Mouse (Mus musculus) gonadal fat pad, adult 2 months (tissue): ENCODE measurements around the gene Hoxa7. TPM values are rescaled to one million over a fixed set of nuclear protein-coding genes. Genes with fewer than 3 reads are reported as not detected.

Source experiments
- DNase-seq: peaks from one replicate; pipeline ENCODE4 v3.0.0-alpha.2; 2012; ENCODE audit warnings: low read depth
- polyA plus RNA-seq: library from polyadenylated mRNA; depleted of rRNA; stranded (reverse); fragments of >200 nt; gene quantifications from 2 replicates; pipeline ENCODE4 v1.2.3, GENCODE M21; 2012

The Hoxa7 gene
- polyA plus RNA-seq, 1 experiment, result 13.2 TPM

DNA sequence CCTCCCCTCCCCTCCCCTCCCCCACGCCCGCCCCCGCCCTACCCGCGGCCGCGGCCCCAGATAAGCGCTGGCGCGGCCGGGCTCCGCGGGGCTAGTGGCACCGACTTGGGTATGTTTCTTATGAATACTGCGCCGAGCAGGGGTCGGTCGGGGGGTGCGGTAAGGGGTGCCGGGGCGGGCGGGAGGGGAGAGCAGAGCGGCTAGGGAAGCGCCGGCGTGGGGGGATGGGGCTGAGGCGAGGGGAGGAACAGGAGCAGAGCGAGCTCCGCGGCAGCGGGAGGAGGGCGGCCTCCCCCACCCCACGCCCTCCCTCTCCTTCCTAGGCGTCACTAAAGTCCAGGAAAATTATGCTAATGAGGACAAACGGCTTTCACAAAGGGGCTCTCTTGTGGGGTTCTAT lies 45.8 kb downstream of the Hoxa7 start:
- no peak for DNase-seq

DNA sequence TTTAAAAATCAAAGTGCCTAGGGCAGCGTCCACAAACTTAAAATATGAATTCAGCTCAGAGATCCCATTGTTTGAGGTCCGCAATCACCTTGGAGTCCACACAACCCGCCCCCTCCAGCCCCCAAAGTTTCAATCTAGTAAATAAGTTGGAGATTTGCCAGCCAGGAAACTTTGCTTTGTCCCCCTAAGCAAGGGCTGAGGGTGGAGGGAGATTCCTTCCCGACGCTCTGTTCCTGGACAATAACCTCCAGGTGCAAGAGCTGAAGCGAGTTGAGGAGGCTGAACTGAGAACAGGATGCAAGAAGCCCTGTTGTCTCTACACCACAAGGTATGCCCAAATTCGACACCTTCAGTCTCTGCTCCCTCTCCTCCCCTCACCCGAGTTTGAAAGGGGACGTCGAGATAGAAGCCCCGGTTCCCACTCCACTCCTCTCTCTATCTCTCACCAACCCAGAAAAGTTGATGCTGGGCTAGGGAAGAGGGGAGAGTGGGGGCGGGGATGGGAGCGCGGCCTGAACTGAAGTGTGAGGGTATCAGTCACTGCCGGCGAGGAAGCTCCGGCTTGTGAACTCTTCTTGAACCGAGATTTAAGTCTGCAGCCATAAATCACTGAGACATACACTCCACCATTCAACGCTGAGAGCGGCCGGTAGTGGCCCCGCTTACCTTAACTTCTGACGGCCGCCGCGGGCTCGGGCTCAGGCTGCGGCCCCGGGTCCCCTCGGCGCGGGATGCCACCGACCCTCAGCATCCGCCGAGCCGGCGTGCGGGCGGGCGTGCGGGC lies 46.5 kb downstream of the Hoxa7 start:
- DNase-seq, result no peak

DNA sequence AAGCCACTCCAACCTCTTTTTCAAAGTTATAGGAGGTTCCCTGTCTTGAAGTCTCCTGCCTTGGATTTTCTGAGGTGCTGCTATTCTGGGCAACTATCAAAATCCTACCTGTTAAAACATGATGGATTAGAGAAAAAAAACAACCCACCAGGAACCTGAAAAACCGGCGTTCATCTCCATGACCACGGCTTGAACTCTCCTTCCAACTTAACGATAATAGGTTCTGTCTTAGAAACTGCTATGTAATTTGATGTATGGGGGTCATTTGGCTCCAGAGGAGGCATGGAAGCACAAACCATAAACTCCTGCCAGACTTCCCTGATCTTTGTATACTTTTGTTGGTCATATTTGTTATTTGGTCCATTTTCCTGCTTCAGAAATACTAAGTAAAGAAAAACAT lies 48.0 kb downstream of the Hoxa7 start:
- no peak for DNase-seq

DNA sequence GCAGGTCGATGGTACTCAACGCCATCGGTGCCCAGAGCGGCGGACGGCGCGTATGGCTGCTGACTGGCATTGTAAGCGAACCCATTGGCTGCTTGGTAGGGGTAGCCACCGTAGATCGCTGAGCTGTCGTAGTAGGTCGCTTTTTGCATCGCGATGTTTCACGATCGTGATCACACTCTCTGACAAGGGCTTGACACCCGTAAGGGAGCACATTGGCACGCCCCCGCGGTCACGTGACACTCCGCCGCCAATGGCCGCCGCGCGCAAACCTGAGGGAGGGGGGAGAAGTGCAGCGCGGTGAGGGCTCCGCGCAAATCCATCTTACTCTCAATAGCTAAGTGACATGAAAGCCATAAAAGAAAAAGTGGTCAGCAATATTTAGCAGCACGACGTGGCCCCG lies 49.2 kb downstream of the Hoxa7 start:
- DNase-seq, result no peak

DNA sequence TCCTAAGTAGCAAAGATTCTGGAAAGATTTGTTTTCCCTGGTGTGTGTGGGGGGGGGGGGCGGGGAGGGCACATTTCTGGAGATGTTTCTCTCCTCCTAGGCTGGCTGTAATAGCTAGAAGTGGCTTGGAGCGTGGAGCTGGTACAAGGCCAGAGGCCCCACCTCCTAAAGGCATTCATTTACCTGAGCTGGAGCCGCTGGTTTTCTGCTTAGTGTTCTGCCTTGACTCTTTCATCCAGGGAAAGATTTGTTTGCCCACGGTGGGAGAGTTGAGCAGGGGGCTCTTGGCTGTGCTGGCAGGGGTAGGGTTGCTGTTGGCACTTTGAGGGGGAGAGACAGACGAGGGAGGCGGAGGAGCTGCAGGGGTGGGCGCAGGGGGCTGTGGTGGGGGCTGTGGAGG lies 49.7 kb downstream of the Hoxa7 start:
- no peak for DNase-seq

DNA sequence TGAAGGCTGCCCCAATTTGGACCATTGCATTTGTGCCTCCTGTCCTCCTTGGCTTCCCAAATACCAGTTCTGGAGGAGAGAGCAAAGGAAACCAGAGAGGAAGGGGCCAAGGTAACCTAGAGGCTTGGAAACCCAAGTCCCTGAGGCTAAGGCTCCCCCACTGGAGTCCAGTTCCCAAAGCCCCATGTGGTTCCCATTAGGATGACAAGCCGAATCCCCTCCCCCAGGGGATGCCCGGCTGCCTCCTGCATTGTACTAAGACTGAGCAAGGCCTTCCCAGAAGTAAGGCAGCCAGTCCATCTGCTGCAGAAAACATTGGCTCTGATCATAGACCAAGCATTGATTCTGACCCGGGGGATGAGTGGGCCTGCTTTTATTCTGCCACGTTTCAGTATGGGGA lies 50.3 kb downstream of the Hoxa7 start:
- no peak for DNase-seq

DNA sequence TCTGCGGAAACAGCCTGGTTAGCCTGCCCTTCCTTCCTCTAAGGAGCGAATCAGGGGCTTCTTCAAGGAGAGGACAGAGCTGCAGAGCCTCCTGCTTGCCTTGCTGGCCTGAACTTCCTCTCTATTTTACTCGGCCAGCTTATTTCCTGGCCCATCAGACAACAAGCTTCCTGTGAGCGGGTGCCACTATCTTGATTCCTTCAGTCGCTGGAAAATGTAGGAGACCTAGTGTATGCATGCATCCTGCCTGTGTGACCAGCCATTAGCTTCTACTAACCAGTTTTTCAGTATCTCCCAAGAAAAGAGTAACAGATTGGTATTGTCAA lies 50.8 kb downstream of the Hoxa7 start:
- DNase-seq, result no peak

DNA sequence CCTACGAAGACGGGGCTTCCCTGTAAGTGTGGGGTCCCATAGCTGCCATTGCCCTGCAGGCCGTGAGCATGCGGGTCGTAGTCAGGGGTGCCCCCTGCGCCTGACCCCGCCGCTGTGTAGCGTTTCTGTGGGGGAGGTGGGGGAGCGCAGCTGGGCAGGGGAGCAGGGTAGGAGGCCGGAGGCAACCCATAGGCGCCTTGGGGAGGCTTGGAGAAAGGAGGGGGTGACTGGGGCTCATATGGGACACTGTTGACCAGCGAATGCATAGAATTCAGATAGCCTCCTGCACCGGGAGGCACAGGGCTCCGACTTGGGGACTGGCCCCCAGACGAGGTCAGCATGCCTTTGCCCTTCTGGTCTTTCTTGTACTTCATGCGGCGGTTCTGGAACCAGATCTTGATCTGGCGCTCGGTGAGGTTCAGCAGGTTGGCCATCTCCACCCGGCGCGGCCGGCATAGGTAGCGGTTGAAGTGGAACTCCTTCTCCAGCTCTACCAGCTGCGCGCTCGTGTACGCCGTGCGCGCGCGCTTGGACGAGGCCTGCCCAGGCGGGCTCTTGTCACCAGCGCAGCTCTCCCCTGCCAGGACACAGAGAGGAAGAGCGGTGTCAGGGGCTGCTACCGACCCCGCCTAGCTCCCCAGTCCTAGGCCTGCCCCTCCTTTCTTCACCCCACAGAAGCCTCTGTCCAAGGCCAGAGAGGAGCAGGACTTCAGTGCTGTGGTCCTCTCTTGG lies 51.3 kb downstream of the Hoxa7 start:
- no peak for DNase-seq

DNA sequence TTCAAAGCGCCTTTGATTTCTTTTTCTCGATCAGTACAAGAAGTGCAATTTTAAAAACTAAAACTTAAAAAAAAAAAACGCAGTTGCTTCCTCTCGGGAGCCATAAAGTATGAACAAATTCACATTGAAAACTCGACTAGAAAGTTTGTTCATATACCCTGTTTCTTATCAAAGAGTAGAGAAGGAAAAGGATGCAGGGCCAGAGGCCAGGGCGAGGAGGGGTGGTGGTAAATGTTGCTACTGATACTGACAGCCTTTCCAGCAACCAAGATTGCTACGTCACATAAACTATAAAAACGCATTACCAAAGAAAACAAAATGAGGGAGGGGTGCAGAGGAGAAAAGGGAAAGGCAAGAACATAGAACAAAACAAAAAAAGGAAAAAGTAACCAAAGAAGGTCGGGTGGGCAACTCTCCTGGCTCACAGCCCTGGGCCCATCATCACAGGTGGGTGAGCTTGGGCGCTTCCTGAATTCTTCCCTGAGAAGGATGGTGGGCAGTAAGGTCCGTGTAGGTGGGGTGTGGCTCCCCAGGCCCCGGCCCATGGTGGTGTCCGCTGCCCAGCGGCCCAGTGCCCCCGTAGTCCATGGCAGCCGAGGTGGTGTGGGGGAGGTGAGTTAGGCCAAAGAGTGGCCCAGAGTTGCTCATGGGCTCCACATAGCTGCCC lies 52.0 kb downstream of the Hoxa7 start:
- no peak for DNase-seq

DNA sequence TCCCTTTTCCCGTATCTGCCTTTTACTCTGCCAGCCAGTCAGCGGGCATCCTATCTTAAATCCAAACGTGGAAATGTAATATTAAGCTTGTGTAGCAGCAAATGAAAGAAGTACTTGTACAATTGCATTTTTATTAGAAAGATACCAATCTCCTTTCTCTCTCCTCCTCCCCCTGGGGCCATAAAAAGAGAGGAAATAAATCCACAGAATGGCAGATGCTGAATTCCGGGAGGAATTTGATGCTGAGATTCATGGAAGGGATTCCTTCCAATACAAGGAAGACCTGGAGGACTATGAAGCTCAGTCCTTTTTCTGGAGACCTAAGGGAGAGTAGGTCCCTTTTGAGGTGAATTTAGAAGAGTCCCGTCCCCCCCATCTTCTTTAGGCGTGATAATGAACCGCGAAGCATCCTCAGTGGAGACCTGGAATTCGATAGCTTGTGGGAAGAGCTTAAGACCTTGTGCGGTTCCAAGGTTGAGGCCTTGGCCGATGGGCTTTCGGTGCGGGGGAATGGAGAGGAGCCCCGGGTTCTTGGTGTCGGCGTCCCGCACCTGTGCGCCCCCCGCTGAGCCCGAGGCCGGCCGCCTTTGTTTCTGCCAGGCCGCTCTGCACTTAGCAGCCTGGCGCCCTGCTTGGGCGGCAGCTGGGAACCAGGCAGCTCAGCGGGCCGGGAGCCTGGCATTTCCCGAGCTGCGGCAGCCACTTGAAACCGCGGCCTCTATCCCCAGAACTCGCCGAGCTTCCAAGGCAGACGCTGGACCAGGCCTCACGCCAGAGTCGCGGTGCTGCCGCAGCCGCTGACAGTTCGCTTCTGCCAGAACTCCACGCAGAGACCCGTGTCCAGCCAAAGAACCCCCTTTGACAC lies 53.2 kb downstream of the Hoxa7 start:
- no peak for DNase-seq

DNA sequence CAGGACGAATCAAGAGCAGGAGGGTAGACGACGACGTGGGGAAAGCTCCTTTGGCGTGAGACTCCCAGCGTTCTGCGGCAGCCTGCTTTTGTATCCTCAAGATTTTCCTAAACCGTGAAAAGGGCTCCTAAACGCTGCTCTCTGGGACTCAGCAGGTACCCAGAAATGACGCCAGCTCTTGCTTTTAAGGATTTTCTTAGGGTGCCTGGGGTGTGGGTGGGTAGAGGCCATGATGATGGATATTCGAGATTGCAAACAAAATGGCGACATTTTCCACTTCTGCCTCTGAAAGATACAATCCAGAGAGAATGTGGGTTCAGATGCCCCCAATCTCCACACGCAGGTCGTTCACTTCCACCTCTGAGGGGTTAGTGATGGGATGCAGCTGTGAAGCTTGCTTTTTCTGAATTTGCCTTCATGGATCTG lies 53.9 kb downstream of the Hoxa7 start:
- DNase-seq, result no peak

DNA sequence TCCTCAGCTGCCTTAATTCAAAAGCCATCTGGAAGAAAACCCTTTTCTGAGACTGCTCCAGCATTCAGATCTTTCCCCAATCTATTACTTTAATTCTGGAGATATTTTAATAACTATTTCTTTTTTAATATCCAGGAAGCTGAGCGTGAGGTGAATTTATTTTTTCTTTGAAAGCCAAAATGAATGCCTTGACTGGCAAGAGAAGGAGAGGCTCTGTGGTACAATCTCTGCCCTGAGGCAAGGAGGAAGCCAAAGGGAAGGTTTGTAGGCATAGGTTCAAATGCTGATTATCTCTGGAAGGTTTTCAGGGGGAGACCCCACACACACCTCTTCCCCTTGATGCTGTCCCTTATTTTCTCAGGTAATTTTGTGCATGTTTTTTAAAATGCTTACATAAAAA lies 54.5 kb downstream of the Hoxa7 start:
- no peak for DNase-seq

DNA sequence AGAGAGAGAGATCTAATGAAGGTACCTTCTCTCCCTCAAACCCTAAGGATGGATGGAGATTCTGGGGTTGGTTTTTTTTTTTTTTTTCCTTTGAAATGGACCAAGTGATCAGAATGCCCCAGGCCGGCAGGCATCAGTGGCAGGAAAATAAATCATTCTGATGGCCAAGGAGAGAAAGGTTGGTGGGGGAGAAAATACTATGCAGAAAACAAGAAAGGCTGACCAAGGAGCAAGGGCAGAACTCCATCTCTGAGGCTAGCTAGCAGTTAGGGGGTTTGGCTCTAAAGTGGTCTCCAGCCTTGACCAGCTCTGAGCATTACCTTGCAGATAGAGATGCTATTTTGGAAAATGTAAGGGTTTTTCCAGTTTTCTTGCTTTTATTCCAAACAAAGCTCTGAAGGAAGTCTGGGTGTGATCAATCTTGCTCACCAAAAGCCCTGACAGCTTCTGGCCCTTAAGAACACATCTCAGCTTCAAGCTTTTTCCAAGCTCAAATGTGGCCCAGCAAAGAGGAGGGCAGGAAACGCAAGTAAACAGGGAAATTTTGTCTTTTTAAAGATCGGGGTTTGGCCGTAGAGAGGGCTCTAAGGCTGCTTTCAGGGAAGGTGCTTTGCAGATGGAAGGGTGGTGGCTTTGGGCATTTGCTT lies 55.1 kb downstream of the Hoxa7 start:
- DNase-seq, result no peak

DNA sequence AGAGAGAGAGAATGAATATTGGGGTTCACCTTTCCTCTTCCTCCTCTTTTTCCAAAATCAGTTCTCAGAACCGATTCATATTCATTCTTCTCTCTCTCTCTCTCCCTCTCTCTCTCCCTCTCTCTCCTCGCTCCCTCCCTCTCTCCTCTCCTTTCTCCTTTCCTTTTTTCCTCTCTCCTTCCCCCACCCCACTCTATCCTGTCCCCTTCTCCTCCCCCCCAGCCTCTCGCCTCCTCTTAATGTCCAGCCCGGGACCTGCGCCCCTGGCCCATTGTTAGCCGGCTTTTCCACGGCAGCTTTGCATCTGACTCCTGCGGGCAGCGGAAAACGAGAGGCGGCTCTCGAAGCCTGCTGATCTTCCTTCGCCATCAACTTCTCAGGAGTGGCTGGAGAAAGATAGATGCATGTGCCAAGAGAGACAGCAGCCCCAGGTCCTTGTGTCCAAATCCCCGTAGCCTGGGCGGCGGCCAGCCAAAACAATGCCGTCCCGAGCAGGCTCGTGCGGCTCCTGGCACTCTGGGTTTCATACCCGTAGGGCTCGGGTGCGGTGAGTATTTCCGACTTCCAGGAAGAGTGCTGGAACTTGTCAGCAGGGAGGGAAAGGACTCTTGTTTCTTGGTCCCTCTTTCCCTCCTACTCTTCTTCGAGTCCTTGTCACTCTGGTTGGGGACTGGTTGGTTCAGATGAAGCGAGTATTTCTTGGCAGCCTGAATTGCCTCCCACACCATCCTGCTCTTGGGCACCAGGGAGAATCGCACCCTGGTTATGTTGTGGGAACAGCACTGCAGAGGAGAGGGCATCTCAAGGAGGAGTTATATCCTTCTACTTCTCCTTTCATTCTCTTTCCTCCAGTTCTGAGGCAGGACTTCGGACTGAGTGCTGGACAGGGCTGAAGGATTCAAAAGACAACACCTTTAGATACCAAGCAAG lies 55.9 kb downstream of the Hoxa7 start:
- DNase-seq, result peak; percentile 49

DNA sequence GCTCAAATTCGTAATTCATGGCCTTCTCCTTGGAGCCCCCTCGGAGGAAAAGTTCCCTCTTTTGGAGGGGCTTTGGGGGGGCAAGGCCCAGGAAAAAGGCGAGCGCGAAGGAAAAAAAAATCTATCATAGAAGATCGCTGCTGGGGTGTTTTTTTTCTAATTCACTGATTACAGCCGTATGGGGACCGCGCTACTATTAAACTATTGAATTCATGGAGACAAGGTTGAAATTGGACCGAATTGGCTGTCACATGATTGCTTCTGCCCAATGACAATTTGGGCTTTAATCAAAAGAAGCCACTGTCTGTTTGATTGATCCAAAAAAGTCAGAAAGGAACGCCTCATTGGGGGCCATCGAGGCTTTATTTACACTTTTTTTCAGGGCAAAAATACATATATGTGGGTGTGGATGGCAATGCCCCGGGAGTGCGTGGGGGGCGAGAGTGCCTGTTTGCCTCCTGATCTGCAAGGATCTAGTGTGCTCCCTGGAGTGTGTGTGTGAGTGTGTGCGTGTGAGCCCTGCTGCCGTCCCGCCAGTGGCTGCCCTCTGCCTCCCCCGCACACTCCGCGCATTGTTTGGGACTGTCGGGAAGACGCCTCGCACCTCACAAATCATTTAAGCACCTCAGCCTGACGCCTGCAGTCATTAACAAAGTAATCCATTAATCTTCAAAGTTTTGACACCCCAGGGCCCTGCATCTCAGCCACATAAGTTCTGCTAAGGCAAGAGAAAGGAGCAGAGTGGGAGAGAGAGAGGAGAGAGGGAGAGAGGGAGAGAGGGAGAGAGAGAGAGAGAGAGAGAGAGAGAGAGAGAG lies 56.8 kb downstream of the Hoxa7 start, which contains the start of gene Hoxa2:
Gene Hoxa2 (minus strand): TSS at position 206 of the 815 bp plus-strand sequence.
- DNase-seq, result no peak
